Mouse (Mus musculus) layer of hippocampus, adult 11-12 months (tissue): ENCODE measurements around the gene Rab10.

ENCODE experiments used
- DNase-seq: peaks from one replicate; pipeline ENCODE4 v3.0.0; 2022; ENCODE audit warnings: low spot score

The Rab10 gene

GRCm38 (mm10) chr12:3236163-3236641, 73.6 kb downstream of the Rab10 start:
- DNase-seq = no peak

DNA sequence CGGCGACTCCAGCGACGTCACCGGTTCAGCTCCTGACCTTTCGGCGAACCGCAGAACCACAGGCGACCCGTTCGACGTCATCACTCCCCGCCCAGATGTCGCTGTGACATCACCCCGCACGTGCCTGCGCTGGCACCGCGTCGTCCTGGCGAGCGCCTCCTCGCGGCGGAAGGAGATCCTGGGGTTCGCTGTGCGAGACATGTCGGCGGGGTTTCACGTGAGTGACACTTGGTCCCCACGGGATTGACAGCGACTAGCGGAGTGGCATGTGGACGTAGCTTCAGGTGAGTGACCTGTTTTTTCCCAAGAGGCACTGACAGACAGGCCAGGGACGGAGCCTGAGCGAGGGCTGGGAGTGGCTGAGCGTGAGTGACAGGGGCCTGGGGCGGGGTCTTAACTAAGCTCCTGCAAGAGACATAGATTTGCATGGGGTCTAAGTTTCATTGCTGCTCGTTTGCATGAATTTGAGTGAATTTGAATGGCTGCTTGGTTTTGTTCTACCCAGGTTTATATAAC, 74.1 kb downstream of the Rab10 start:
- DNase-seq = peak; percentile 95

- DNase-seq = peak; percentile 95
Measured at GRCm38 (mm10) chr12:3235124-3235631, 74.6 kb downstream of the Rab10 start.

- no peak for DNase-seq
Measured at GRCm38 (mm10) chr12:3234061-3234460, 75.7 kb downstream of the Rab10 start.

DNA sequence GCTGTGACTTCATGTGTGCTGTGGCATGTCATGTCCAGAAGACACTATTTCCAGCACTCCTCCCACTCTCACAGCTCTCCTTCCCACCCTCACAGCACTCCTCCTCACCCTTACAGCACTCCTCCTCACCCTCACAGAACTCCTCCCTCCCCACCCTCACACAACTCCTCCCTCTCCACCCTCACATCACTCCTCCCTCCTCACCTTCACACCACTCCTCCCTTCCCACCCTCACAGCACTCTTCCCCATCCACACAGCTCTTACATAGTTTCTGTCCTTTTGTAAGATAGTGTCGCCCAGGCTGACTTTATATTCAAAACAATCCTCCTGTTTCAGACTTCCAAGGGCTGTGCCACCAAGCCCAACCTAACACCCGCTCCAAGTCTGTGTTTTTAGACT, 86.4 kb downstream of the Rab10 start:
- DNase-seq = no peak

GRCm38 (mm10) chr12:3210181-3210580, 99.6 kb downstream of the Rab10 start:
- DNase-seq = no peak

GRCm38 (mm10) chr12:3209163-3209562, 100.6 kb downstream of the Rab10 start:
- no peak for DNase-seq
